In genomic region chr3:116175106-116175505, GRCm38 (mm10) we compare ENCODE assay signal across 20 mouse cellular contexts. TPM values are rescaled to one million over a fixed set of nuclear protein-coding genes. Genes with fewer than 3 reads are reported as not detected.
DNase-seq lines count a peak whose midpoint lies in the region; TF ChIP-seq lines count a peak whose summit lies in the region.
"Had no signal": no experiment of that assay in that cellular context is flagged by ENCODE, and none has a peak within 500 bp of the region (broad histone marks: within the 10 kb centered on the region; RNA-seq: fewer than 3 reads in every experiment).

No protein-coding gene starts in this region.

- peak; percentile 53 for DNase-seq in A20 (ENCODE audit: low read depth, low spot score)
- peak; percentile 22 for DNase-seq in CH12.LX (ENCODE audit: extremely low read depth)
- DNase-seq in adrenal gland, adult 18-20 months (ENCODE audit: low spot score in 2 of 2): no peak
- DNase-seq in right cerebral cortex, postnatal 4 days: no peak
- DNase-seq: adrenal gland, adult 2 months; adrenal gland, adult 8-10 months; adrenal gland, postnatal 10 days; adrenal gland, postnatal 14 days; adrenal gland, postnatal 25 days; adrenal gland, postnatal 36 days; B cell, adult 2 months; cerebellum, adult 11 months; cerebellum, adult 11-12 months; cerebellum, adult 18-20 months; cerebellum, adult 2 months; cerebellum, adult 8-10 months; cerebellum, adult 9-10 months had no signal

- H3K4me2 ChIP-seq in CH12.LX (ENCODE audit: insufficient read depth, low read depth, poor library complexity, severe bottlenecking): no peak overlapping the region

- no peak for TF ChIP-seq CTCF in CH12.LX (conservative IDR thresholded peaks at IDR 0.05 in 1 of 2, IDR thresholded peaks at IDR 0.05 in 1 of 2; ENCODE audit: low read depth in 2 of 2, low read length in 2 of 2)

- no peak overlapping the region for H3K27ac ChIP-seq in CH12.LX (ENCODE audit: insufficient read depth, low read depth)

- TF ChIP-seq POLR2A in CH12.LX (IDR thresholded peaks at IDR 0.05; ENCODE audit: low read depth, low read length): no peak

- no peaks in the 10 kb centered on the region for H3K4me1 ChIP-seq in CH12.LX (ENCODE audit: control insufficient read depth in 1 of 2, insufficient read depth in 2 of 2)

- H3K9ac ChIP-seq in CH12.LX (ENCODE audit: insufficient read depth, low read depth): no peak overlapping the region

- TF ChIP-seq EP300 in CH12.LX (IDR thresholded peaks at IDR 0.05; ENCODE audit: low read length): peak; percentile 35; the same call in 1 of the 2 replicates

- H3K36me3 ChIP-seq in CH12.LX (replicated peaks in 1 of 2; ENCODE audit: control insufficient read depth in 1 of 2, insufficient read depth in 1 of 2, low read length in 1 of 2): no peaks in the 10 kb centered on the region
- H3K36me3 ChIP-seq: G1E had no signal

- dilution Hi-C loops in CH12.LX (cut with MboI; ENCODE audit: extremely low pct_ligation_motif_present, extremely low pct_unique_long_range_greater_than_20kb, low sequenced_read_pairs): no loop called here

- H3K79me2 ChIP-seq in CH12.LX (replicated peaks; ENCODE audit: control insufficient read depth, extremely low read depth, insufficient read depth, poor library complexity, severe bottlenecking): no peaks in the 10 kb centered on the region

- TF ChIP-seq RAD21 in CH12.LX (IDR thresholded peaks at IDR 0.05; ENCODE audit: low read depth, low read length): no peak

- no peaks in the 10 kb centered on the region for H3K27me3 ChIP-seq in CH12.LX (replicated peaks)
- H3K27me3 ChIP-seq: Patski had no signal

- no peak overlapping the region for H3K4me3 ChIP-seq in CH12.LX (replicated peaks in 1 of 3; ENCODE audit: low read depth in 2 of 3, low read length in 2 of 3, poor library complexity in 1 of 3)

- no peaks in the 10 kb centered on the region for H3K9me3 ChIP-seq in CH12.LX (replicated peaks; ENCODE audit: low read length)
- H3K9me3 ChIP-seq: G1E had no signal

- in situ Hi-C loops in CH12.LX (cut with MboI; ENCODE audit: low pct_ligation_motif_present, low pct_unique_long_range_greater_than_20kb, low sequenced_read_pairs): no loop called here

TF ChIP-seq in CH12.LX, 34 proteins besides CTCF, POLR2A, EP300 and RAD21:
- TF ChIP-seq BHLHE40 (IDR thresholded peaks at IDR 0.05; ENCODE audit: low read depth, low read length) (peak; percentile 52), UBTF (IDR thresholded peaks at IDR 0.05; ENCODE audit: low read depth, low read length) (no peak)

RNA-seq across cellular contexts. Expression of gene Vcam1, which starts 45.6 kb away (rescaled TPM):
- total RNA-seq in CH12.LX (2012; rRNA removed): 0.29 TPM in 1 of 2 replicates, not detected in the other
- 2.2 TPM in 2 replicates for total RNA-seq in CH12.LX (2014; rRNA removed)
- polyA plus RNA-seq in CH12.LX (2012; ENCODE audit: insufficient read length, low read depth): 1.8 and 1.9 TPM in 2 replicates
- total RNA-seq in adrenal gland, adult 18-20 months (2021): 10 to 100 TPM; 21.0 to 48.6 TPM
- total RNA-seq: MEL had no signal
- polyA plus RNA-seq: G1E had no signal

Comparison
In these comparisons a context has a peak if more than half of its experiments do, and no peak if none do; other contexts are left out.
1. DNase-seq: peak in A20 (single experiment) and CH12.LX (single experiment); none in adrenal gland, adult 18-20 months (0 of 2) and right cerebral cortex, postnatal 4 days (single experiment).
2. RNA of gene Vcam1, which starts 45.6 kb away (total RNA-seq): 21.0 to 48.6 TPM in adrenal gland, adult 18-20 months; 0.29 to 2.2 TPM in CH12.LX; every median in the first group is over 4 times any median in the second.